Mouse (Mus musculus) hindbrain, postnatal 0 days (tissue): Measurements from ENCODE around the gene Slc25a4. TPM values are rescaled to one million over a fixed set of nuclear protein-coding genes. Genes with fewer than 3 reads are reported as not detected.
"Not testable (repeated sequence)": the region's sequence is repeated elsewhere in the genome, so short reads cannot be mapped to it uniquely, and the experiment has no call there.

ENCODE experiments used
- ATAC-seq: fragments of 200-750 bp; cut with Nextera tagmentation; 2 replicates; pipeline ENCODE4 v1.8.0; 2017; ENCODE audit warnings: mild to moderate bottlenecking, moderate TSS enrichment, moderate library complexity
- DNase-seq: peaks from one replicate; pipeline ENCODE4 v3.0.0-alpha.2; 2015; ENCODE audit warnings: low spot score
- H3K27ac ChIP-seq: fragments of 300-500 bp; sonication (generic); 2 replicates; pipeline ENCODE4 v1.5.1; 2014; ENCODE audit warnings: mild to moderate bottlenecking
- H3K27me3 ChIP-seq: fragments of 300-500 bp; sonication (generic); 2 replicates; pipeline ENCODE4 v1.6.1; 2014; ENCODE audit warnings: low read length, mixed read lengths; ENCODE audit not compliant: insufficient read depth
- H3K36me3 ChIP-seq: fragments of 300-500 bp; sonication (generic); 2 replicates; pipeline ENCODE4 v1.6.1; 2014; ENCODE audit warnings: low read length, mixed read lengths; ENCODE audit not compliant: insufficient read depth
- H3K4me1 ChIP-seq: fragments of 300-500 bp; sonication (generic); 2 replicates; pipeline ENCODE4 v1.6.1; 2014; ENCODE audit warnings: antibody characterized with exemption, low read length, mixed read lengths; ENCODE audit not compliant: insufficient read depth
- H3K4me2 ChIP-seq: fragments of 300-500 bp; sonication (generic); 2 replicates; pipeline ENCODE4 v1.6.1; 2014; ENCODE audit warnings: low read depth, mild to moderate bottlenecking, low read length, moderate library complexity, mixed read lengths
- H3K4me3 ChIP-seq: fragments of 300-500 bp; sonication (generic); 2 replicates; pipeline ENCODE4 v1.5.1; 2014; ENCODE audit warnings: low read length
- H3K9ac ChIP-seq: fragments of 300-500 bp; sonication (generic); replicated peaks from 2 replicates; pipeline ENCODE4 v1.6.1; 2014; ENCODE audit warnings: mild to moderate bottlenecking, low read length, moderate library complexity, mixed read lengths
- H3K9me3 ChIP-seq: fragments of 300-500 bp; sonication (generic); 2 replicates; pipeline ENCODE4 v1.6.1; 2016; ENCODE audit warnings: low read length, mixed read lengths
- CTCF ChIP-seq: IDR thresholded peaks from 2 replicates; pipeline ENCODE4 v1.5.1; 2016; ENCODE audit warnings: antibody characterized with exemption, control low read depth, low read depth
- WGBS: fragments of 180-500 bp; shearing (Covaris S2); extraction: QIAGEN DNeasy Blood & Tissue Kit; methylation state at CpG from one replicate; pipeline ENCODE4 v1.1.7; 2014; 5-methylcytosine and 5-hydroxymethylcytosine counted together
- polyA plus RNA-seq: library from polyadenylated mRNA; unstranded; fragments of >200 nt; fragmentation: Nextera tagmentation; extraction: Ambion mirVana; gene quantifications from 2 replicates; pipeline ENCODE4 v1.2.1, GENCODE M21; 2015
- total RNA-seq: library from RNA; depleted of rRNA; stranded (reverse); fragments of >200 nt; gene quantifications from 2 replicates; pipeline ENCODE4 v1.2.3, GENCODE M21; 2014

Slc25a4 gene
- total and polyA plus RNA-seq, 2 experiments from 2014 or later: 1,180 to 1,215 TPM

DNA sequence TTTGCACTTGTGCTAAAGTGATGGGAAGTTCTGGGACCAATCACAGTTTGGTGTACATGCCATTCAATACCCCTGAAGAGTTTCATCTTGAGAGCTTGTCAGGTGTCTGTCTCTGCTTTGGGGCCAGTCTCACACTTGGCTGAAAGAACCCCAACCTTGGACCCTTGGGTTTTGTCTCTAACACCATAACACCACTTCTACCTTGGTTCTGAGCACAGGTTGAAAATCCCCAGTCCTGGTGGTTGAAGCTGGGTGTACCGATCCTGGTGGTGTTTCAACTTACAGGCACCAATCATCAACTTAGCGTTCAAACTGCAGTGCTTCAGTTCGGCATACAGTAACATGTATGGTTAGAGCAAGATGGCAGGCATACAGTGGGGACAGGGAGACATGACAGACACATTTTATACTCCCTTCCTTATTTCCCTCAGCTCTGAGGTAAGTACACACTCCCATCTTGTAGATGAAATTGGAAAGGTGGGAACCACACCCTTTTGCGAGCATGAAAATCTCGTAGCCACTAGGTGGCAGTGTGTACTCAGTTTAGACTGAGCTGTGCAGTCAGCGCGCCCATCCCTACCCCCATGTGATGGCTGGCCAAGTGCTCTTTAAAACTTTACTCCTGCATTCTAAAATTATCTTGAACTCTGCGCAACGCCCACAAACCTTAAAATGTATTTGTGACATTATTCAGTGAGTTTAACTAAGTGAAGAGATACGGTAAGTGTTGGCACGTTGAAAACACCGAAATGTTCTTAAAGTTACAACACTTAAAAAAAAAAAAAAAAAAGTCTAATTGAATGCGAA is 30.7 kb upstream of the Slc25a4 start:
- ATAC-seq (peak; percentile 79; the same call in 1 of the 2 replicates), DNase-seq (peak; percentile 92)
- Histone ChIP-seq H3K4me2 (peak overlapping the region; percentile 21; the same call in 1 of the 2 replicates), H3K27ac (no peak overlapping the region), H3K27me3 (no peaks in the 10 kb centered on the region), H3K9me3 (no peaks in the 10 kb centered on the region), H3K4me1 (no peaks in the 10 kb centered on the region), H3K4me3 (no peak overlapping the region), H3K9ac (no peak overlapping the region), H3K36me3 (no peaks in the 10 kb centered on the region)
- peak; percentile 89 for TF ChIP-seq CTCF
- 30% methylated on average over 13 of the region's 13 CpGs for WGBS

DNA sequence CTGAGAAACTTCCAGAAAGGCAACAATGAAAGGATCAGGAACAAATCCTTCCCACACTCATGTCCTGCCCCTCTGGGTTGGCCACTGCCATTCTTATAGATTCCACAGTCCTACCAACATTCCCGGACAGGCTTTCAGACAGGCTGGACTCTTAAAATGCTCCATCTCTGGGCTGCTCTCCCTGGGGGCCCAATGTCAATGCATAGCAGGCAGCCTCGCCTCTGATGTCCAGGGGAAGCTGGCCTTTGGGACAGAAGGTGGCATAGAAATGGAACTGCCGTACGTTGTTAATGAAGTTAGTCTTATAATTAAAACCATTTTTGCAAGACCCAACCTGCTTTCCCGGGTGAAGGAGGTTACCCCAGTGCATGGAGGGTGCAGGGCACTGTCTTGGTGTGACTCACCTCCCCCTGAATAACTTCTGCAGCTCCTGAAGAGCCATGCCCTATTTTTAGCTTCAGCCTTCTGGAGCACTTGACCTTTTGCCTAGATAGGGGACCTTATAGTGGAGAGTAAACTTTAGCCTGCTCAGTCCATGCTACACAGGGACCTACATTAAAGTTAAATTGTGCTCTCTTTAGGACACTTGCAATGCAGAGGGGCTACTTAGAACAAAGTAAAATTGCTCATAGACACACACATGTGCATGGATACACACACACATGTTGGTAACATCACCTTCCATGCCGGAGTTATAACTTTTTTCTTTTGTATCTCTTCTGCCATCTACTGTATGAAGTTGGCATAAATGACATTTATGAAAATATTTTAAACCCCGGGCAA is 25.5 kb upstream of the Slc25a4 start:
- Histone ChIP-seq H3K9me3 (no peaks in the 10 kb centered on the region), H3K36me3 (no peaks in the 10 kb centered on the region), H3K27me3 (no peaks in the 10 kb centered on the region), H3K4me2 (no peak overlapping the region), H3K4me1 (no peaks in the 10 kb centered on the region), H3K27ac (no peak overlapping the region), H3K9ac (no peak overlapping the region), H3K4me3 (no peak overlapping the region)
- DNase-seq (peak; percentile 41), ATAC-seq (peak; percentile 48)
- TF ChIP-seq CTCF: peak; percentile 53
- 65% methylated on average over 7 of the region's 7 CpGs for WGBS

DNA sequence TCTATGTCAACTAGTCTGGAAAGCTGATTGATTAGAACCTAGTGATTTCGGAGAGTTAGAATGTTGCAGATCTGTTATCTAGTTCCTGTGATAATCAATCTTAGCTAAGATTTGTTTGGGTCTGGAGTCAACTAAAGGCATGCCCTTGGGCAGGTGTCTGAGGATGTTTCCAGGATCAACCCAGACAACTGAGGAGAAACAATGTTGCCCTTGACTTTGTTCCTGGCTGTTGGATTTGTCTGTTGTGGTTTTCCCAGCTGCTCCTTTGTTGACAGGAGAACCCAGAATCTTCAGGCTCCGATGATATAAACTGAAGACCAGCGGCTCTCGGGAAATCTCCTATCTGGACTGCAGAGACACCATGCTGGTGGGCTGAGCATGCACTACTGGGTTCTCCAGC is 23.7 kb upstream of the Slc25a4 start:
- no peak for DNase-seq
- no peak for TF ChIP-seq CTCF
- H3K4me1 ChIP-seq: no peaks in the 10 kb centered on the region
- H3K9ac ChIP-seq: no peak overlapping the region
- no peak for ATAC-seq
- H3K4me2 ChIP-seq: no peak overlapping the region
- no peaks in the 10 kb centered on the region for H3K27me3 ChIP-seq
- no peaks in the 10 kb centered on the region for H3K9me3 ChIP-seq
- no peaks in the 10 kb centered on the region for H3K36me3 ChIP-seq
- H3K27ac ChIP-seq: no peak overlapping the region
- no peak overlapping the region for H3K4me3 ChIP-seq
- WGBS: 82% methylated on average over 4 of the region's 4 CpGs

DNA sequence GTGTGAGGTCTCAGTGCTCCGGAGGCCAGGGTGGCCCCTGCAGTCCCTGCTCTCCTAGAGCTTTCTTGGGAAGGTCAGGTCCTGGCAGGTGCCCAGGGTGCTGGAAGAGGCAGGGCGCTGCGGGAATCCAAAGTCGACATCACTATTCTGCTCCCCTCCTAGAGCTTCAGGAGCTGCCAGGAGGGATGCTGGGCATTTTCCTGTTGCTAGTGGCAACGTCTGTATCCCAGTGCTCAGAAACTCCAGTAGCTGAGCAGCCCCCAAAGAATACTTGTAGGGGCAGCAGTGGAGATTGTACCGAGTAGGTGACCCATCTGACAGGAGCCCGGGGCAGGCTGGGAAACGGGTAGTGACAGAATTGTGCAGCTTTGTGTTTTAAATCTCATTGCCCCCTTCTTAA is 21.7 kb upstream of the Slc25a4 start:
- H3K9me3 ChIP-seq: no peaks in the 10 kb centered on the region
- TF ChIP-seq CTCF: no peak
- no peak overlapping the region for H3K4me2 ChIP-seq
- H3K4me3 ChIP-seq: no peak overlapping the region
- H3K27me3 ChIP-seq: no peaks in the 10 kb centered on the region
- ATAC-seq: peak; percentile 53; the same call in 1 of the 2 replicates
- DNase-seq: peak; percentile 37
- no peak overlapping the region for H3K27ac ChIP-seq
- no peaks in the 10 kb centered on the region for H3K36me3 ChIP-seq
- 37% methylated on average over 8 of the region's 8 CpGs for WGBS
- no peaks in the 10 kb centered on the region for H3K4me1 ChIP-seq
- no peak overlapping the region for H3K9ac ChIP-seq

DNA sequence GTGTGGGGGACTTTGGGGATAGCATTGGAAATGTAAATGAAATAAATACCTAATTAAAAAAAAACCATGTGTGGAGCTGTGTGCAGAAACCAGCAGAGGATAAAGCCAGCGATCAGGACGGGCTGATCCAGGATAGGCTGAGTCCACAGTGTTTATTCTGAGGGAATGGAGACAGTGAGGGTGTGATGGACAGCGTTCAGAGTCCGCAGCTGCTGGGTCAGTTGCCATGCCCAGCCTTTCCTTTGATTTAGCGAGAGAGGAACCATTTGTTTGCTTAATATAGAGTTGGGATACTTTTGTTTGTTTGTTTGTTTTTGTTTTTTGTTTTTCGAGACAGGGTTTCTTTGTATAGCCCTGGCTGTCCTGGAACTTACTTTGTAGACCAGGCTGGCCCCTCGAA is 20.9 kb upstream of the Slc25a4 start:
- not testable (repeated sequence) for DNase-seq, H3K9ac ChIP-seq, H3K4me1 ChIP-seq, H3K27me3 ChIP-seq, H3K36me3 ChIP-seq, ATAC-seq, H3K27ac ChIP-seq, H3K4me2 ChIP-seq, H3K4me3 ChIP-seq, H3K9me3 ChIP-seq
- WGBS: 83% methylated on average over 7 of the region's 7 CpGs

DNA sequence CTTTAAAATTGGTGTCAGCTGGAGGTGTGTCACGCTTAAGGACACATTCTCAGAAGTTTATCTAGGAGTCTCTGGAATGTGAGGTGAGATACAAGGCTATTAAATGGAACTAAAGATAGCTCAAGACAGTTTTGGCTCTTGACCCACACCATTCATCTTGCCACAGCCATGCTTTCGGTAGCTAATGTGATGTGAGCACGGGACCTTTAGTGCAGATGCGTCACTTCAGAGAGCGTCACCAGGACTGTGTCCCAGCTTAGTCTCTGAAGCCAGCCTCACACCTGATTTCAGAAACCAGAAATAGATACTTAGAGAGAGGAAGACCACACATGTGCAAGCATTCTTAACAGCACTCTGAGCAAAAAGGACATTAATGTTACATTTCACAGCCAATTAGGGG is 15.5 kb upstream of the Slc25a4 start:
- Histone ChIP-seq H3K9ac (no peak overlapping the region), H3K4me1 (no peaks in the 10 kb centered on the region), H3K9me3 (no peaks in the 10 kb centered on the region), H3K4me3 (no peak overlapping the region), H3K27me3 (no peaks in the 10 kb centered on the region), H3K36me3 (no peaks in the 10 kb centered on the region), H3K27ac (no peak overlapping the region), H3K4me2 (no peak overlapping the region)
- no peak for TF ChIP-seq CTCF
- WGBS: 75% methylated on average over 5 of the region's 5 CpGs
- ATAC-seq (no peak), DNase-seq (no peak)
